8 mouse cellular contexts compared by ENCODE assay signal in the genomic region with DNA sequence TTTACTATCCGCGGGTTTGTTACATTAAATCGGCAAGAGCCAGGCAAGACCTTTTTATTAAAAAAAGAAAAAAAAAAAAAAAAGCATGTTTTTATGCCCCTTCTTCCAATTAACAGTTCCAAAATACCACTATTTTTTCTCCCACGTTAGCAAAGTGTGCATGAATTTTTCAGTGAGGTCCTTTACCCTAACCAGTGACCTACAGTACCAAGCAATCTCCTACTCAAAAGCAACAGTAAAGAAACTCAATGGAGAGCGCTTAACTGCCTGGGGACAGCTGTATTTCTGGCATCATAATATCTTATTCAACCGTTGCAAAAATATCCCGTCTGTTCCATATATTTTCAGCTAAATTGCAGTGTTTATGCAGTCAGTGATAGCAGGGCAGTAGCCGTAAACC. TPM values are rescaled to one million over a fixed set of nuclear protein-coding genes. Genes with fewer than 3 reads are reported as not detected.
A peak's percentile ranks its signal among the peaks of the same experiment; 100 is the strongest.
DNase-seq lines count a peak whose midpoint lies in the region; ATAC-seq and TF ChIP-seq lines count a peak whose summit lies in the region.

No protein-coding gene starts in this region.

- no peak for ATAC-seq in heart, embryonic 14.5 days (ENCODE audit: insufficient number of reproducible peaks, insufficient read depth, low FRiP score, low read depth)
- no peak for ATAC-seq in heart, postnatal 0 days (ENCODE audit: insufficient read depth, low read depth)
- ATAC-seq in granulocyte monocyte progenitor cell, adult 5-6 weeks (replicated peaks; ENCODE audit: poor library complexity, severe bottlenecking), result no peak
- no peak for ATAC-seq in megakaryocyte-erythroid progenitor cell, adult 5-6 weeks (replicated peaks; ENCODE audit: low FRiP score, low TSS enrichment, poor library complexity, severe bottlenecking)

- H3K4me2 ChIP-seq in heart, embryonic 14.5 days (ENCODE audit: low read length), result peak overlapping the region; percentile 84
- peak overlapping the region; percentile 97 for H3K4me2 ChIP-seq in heart, postnatal 0 days (ENCODE audit: low read depth, low read length)

- H3K9ac ChIP-seq in heart, embryonic 14.5 days (ENCODE audit: low read length), result peak overlapping the region; percentile 84
- H3K9ac ChIP-seq in heart, postnatal 0 days (replicated peaks; ENCODE audit: low read depth, low read length), result peak overlapping the region; percentile 90

- no peaks in the 10 kb centered on the region for H3K9me3 ChIP-seq in heart, embryonic 14.5 days (ENCODE audit: control insufficient read depth, low read length)
- no peaks in the 10 kb centered on the region for H3K9me3 ChIP-seq in heart, postnatal 0 days (replicated peaks; ENCODE audit: control insufficient read depth, low read length)
- no peaks in the 10 kb centered on the region for H3K9me3 ChIP-seq in midbrain, embryonic 10.5 days (replicated peaks)

- peaks cover 21 to 37% of the 10 kb centered on the region in 2 experiments for H3K4me1 ChIP-seq in heart, embryonic 14.5 days (ENCODE audit: control insufficient read depth in 2 of 2, insufficient read depth in 2 of 2, low read length in 2 of 2)
- no peaks in the 10 kb centered on the region; the same call in 1 of the 2 replicates for H3K4me1 ChIP-seq in bone marrow, adult 2 months (ENCODE audit: control insufficient read depth, insufficient read depth, low read length)
- peaks cover 34% of the 10 kb centered on the region for H3K4me1 ChIP-seq in heart, postnatal 0 days (ENCODE audit: control insufficient read depth, insufficient read depth)
- H3K4me1 ChIP-seq in midbrain, embryonic 10.5 days, result peaks cover 32% of the 10 kb centered on the region

- TF ChIP-seq EP300 in heart, postnatal 0 days (IDR thresholded peaks at IDR 0.05; ENCODE audit: low read depth), result no peak

- 0 out of 2 replicates have a peak, but pooled peaks cover 9% of the 10 kb centered on the region for H3K36me3 ChIP-seq in heart, embryonic 14.5 days (ENCODE audit: control insufficient read depth, insufficient read depth, low read length)
- 0 out of 2 replicates have a peak, but pooled peaks cover 3% of the 10 kb centered on the region for H3K36me3 ChIP-seq in heart, postnatal 0 days (replicated peaks; ENCODE audit: control insufficient read depth, insufficient read depth, low read length)
- H3K36me3 ChIP-seq in midbrain, embryonic 10.5 days, result peaks cover 16% of the 10 kb centered on the region

- H3K27me3 ChIP-seq in heart, embryonic 14.5 days (ENCODE audit: control insufficient read depth, insufficient read depth, low read length), result no peaks in the 10 kb centered on the region
- H3K27me3 ChIP-seq in heart, postnatal 0 days (ENCODE audit: control insufficient read depth, insufficient read depth, low read length), result no peaks in the 10 kb centered on the region
- H3K27me3 ChIP-seq in midbrain, embryonic 10.5 days (ENCODE audit: low read depth, poor library complexity, severe bottlenecking), result no peaks in the 10 kb centered on the region

- peak overlapping the region; percentile 81 to 85 for H3K27ac ChIP-seq in heart, embryonic 14.5 days (replicated peaks in 1 of 2; ENCODE audit: control insufficient read depth in 1 of 2, insufficient read depth in 1 of 2, low read depth in 2 of 2, low read length in 2 of 2)
- 0 out of 2 replicates have a peak overlapping the region, but pooled peaks have one; percentile 89 for H3K27ac ChIP-seq in bone marrow, adult 2 months (ENCODE audit: control insufficient read depth, insufficient read depth, low read depth, low read length, poor library complexity)
- peak overlapping the region; percentile 96 for H3K27ac ChIP-seq in heart, postnatal 0 days (ENCODE audit: low read depth)
- peak overlapping the region; percentile 96 for H3K27ac ChIP-seq in midbrain, embryonic 10.5 days (replicated peaks)

- TF ChIP-seq CTCF in bone marrow, adult 2 months (IDR thresholded peaks at IDR 0.05; ENCODE audit: control insufficient read depth, insufficient read depth, low read length), result no peak
- TF ChIP-seq CTCF in heart, postnatal 0 days (IDR thresholded peaks at IDR 0.05; ENCODE audit: low read depth), result no peak

- TF ChIP-seq POLR2A in bone marrow, adult 2 months (IDR thresholded peaks at IDR 0.05; ENCODE audit: borderline replicate concordance, control insufficient read depth, low read depth, low read length), result no peak

- 19% methylated on average over 8 of the region's 8 CpGs for WGBS in heart, embryonic 14.5 days
- WGBS in bone marrow, adult 2 months, result 24% methylated on average over 8 of the region's 8 CpGs
- 15% methylated on average over 8 of the region's 8 CpGs for WGBS in heart, postnatal 0 days
- 22% methylated on average over 8 of the region's 8 CpGs for WGBS in midbrain, embryonic 10.5 days

- intact Hi-C loops in left cerebral cortex, postnatal 10 days (cut with DNase I), result no loop called here

- H3K4me3 ChIP-seq in heart, embryonic 14.5 days (ENCODE audit: control insufficient read depth in 1 of 2, insufficient read depth in 1 of 2, low read depth in 1 of 2, low read length in 2 of 2), result peak overlapping the region; percentile 70 to 72
- peak overlapping the region; percentile 85 for H3K4me3 ChIP-seq in bone marrow, adult 2 months (replicated peaks; ENCODE audit: control insufficient read depth, low read depth, low read length)
- peak overlapping the region; percentile 90 for H3K4me3 ChIP-seq in heart, postnatal 0 days (ENCODE audit: low read depth, low read length)
- peak overlapping the region; percentile 79 for H3K4me3 ChIP-seq in midbrain, embryonic 10.5 days

- no peak for DNase-seq in heart, adult 9 months (ENCODE audit: low spot score in 2 of 2)
- DNase-seq in heart, postnatal 0 days (ENCODE audit: low spot score), result no peak
- DNase-seq in midbrain, embryonic 10.5 days (ENCODE audit: low spot score), result no peak
- DNase-seq in left cerebral cortex, postnatal 10 days (ENCODE audit: extremely low spot score in 1 of 2, low spot score in 2 of 2), result no peak

RNA-seq across cellular contexts. Expression of gene Map2k5, which starts 0.5 kb away (rescaled TPM):
- polyA plus RNA-seq in heart, embryonic 14.5 days (2014; fragmentation: Nextera tagmentation; extraction: Ambion mirVana), result 32.4 and 32.5 TPM in 2 replicates
- 4.5 and 13.9 TPM in 2 replicates for polyA plus RNA-seq in bone marrow, adult 2 months (2011; ENCODE audit: insufficient read depth, insufficient read length, low replicate concordance, missing spikeins)
- 30.0 and 33.9 TPM in 2 replicates for total RNA-seq in heart, postnatal 0 days (2014; rRNA removed; ENCODE audit: low replicate concordance)
- polyA plus RNA-seq in heart, postnatal 0 days (2015; fragmentation: Nextera tagmentation; extraction: Ambion mirVana), result 22.6 and 22.9 TPM in 2 replicates
- polyA plus RNA-seq in midbrain, embryonic 10.5 days (2016; fragmentation: Nextera tagmentation; extraction: Ambion mirVana), result 32.9 and 36.1 TPM in 2 replicates
- total RNA-seq in granulocyte monocyte progenitor cell, adult 5-6 weeks (2014; fragmentation: Nextera tagmentation), result 27.2 and 35.3 TPM in 2 replicates
- 21.3 and 33.0 TPM in 2 replicates for total RNA-seq in granulocyte monocyte progenitor cell, adult 5-6 weeks (2017)
- 10 to 100 TPM; 30.4 to 33.6 TPM for total RNA-seq in left cerebral cortex, postnatal 10 days (2021)
- 16.6 and 26.5 TPM in 2 replicates for total RNA-seq in megakaryocyte-erythroid progenitor cell, adult 5-6 weeks (2014; fragmentation: Nextera tagmentation)
- 11.3 and 11.8 TPM in 2 replicates for total RNA-seq in megakaryocyte-erythroid progenitor cell, adult 5-6 weeks (2017)

RNA-seq across cellular contexts. Expression of gene 2300009A05Rik, which starts 20.9 kb away (rescaled TPM):
- 80.7 and 80.9 TPM in 2 replicates for polyA plus RNA-seq in heart, embryonic 14.5 days (2014; fragmentation: Nextera tagmentation; extraction: Ambion mirVana)
- 8.1 and 19.1 TPM in 2 replicates for polyA plus RNA-seq in bone marrow, adult 2 months (2011; ENCODE audit: insufficient read depth, insufficient read length, low replicate concordance, missing spikeins)
- 96.4 and 157 TPM in 2 replicates for total RNA-seq in heart, postnatal 0 days (2014; rRNA removed; ENCODE audit: low replicate concordance)
- polyA plus RNA-seq in heart, postnatal 0 days (2015; fragmentation: Nextera tagmentation; extraction: Ambion mirVana), result 180 and 201 TPM in 2 replicates
- 46.4 and 47.5 TPM in 2 replicates for polyA plus RNA-seq in midbrain, embryonic 10.5 days (2016; fragmentation: Nextera tagmentation; extraction: Ambion mirVana)
- 26.9 and 27.9 TPM in 2 replicates for total RNA-seq in granulocyte monocyte progenitor cell, adult 5-6 weeks (2014; fragmentation: Nextera tagmentation)
- 7.7 and 11.0 TPM in 2 replicates for total RNA-seq in granulocyte monocyte progenitor cell, adult 5-6 weeks (2017)
- 10 to 100 TPM; 26.2 to 26.7 TPM for total RNA-seq in left cerebral cortex, postnatal 10 days (2021)
- 11.4 and 22.5 TPM in 2 replicates for total RNA-seq in megakaryocyte-erythroid progenitor cell, adult 5-6 weeks (2014; fragmentation: Nextera tagmentation)
- 5.1 and 12.0 TPM in 2 replicates for total RNA-seq in megakaryocyte-erythroid progenitor cell, adult 5-6 weeks (2017)
